Mouse (Mus musculus) ovary, adult 10 weeks (tissue): ENCODE data around the gene Gmeb2. TPM values are rescaled to one million over a fixed set of nuclear protein-coding genes. Genes with fewer than 3 reads are reported as not detected.

Experiments used
- polyA plus RNA-seq: library from polyadenylated mRNA; stranded (reverse); fragments of 350-450 nt; fragmentation: Illumina TruSeq; extraction: RNeasy Lipid Tissue Mini Kit (QIAGEN cat#74804); gene quantifications from one replicate; pipeline ENCODE4 v1.2.3, GENCODE M21; 2014

Gene Gmeb2
- 5.6 TPM for polyA plus RNA-seq

GRCm38 (mm10) chr2:181287958-181288350, at the start of gene Gmeb2:
Gene Gmeb2 (minus strand): TSS chr2:181288035.

GRCm38 (mm10) chr2:181319248-181320102, 31.6 kb upstream of the Gmeb2 start, which contains the start of gene Rtel1:
Gene Rtel1 (plus strand): TSS chr2:181319739.

GRCm38 (mm10) chr2:181314080-181314810, 26.4 kb upstream of the Gmeb2 start, which contains the start of gene Stmn3:
Gene Stmn3 (minus strand): TSS chr2:181314500.

GRCm38 (mm10) chr2:181241602-181242313, 46.1 kb downstream of the Gmeb2 start, which contains the start of gene Helz2:
Gene Helz2 (minus strand): TSS chr2:181242027.

GRCm38 (mm10) chr2:181219538-181220216, 68.2 kb downstream of the Gmeb2 start, which contains the start of gene Fndc11:
Gene Fndc11 (plus strand): TSS chr2:181220013.

GRCm38 (mm10) chr2:181213021-181213445, 74.8 kb downstream of the Gmeb2 start, which contains the start of gene Srms:
Gene Srms (minus strand): TSS chr2:181213185.

GRCm38 (mm10) chr2:181202422-181202821, 85.4 kb downstream of the Gmeb2 start, which contains the start of gene Ptk6:
Gene Ptk6 (minus strand): TSS chr2:181202789.

Other genes starting within 250 kb of the Gmeb2 start
- gene Chrna4, start 244.5 kb downstream of the Gmeb2 start, polyA plus RNA-seq, result 1.3 TPM
- not detected for gene Kcnq2, start 152.7 kb downstream of the Gmeb2 start, polyA plus RNA-seq
- gene Eef1a2, start 131.0 kb downstream of the Gmeb2 start, polyA plus RNA-seq, result not detected
- 7.9 TPM for gene Ppdpf, start 100.8 kb downstream of the Gmeb2 start, polyA plus RNA-seq
- not detected for gene Ptk6, start 85.2 kb downstream of the Gmeb2 start, polyA plus RNA-seq
- gene Srms, start 74.8 kb downstream of the Gmeb2 start, polyA plus RNA-seq, result not detected
- gene Fndc11, start 68.0 kb downstream of the Gmeb2 start, polyA plus RNA-seq, result not detected
- gene Helz2, start 46.0 kb downstream of the Gmeb2 start, polyA plus RNA-seq, result 1.2 TPM
- not detected for gene Stmn3, start 26.5 kb upstream of the Gmeb2 start, polyA plus RNA-seq
- gene Rtel1, start 31.7 kb upstream of the Gmeb2 start, polyA plus RNA-seq, result 7.9 TPM
- gene Zgpat, start 76.9 kb upstream of the Gmeb2 start, polyA plus RNA-seq, result 0.86 TPM
- gene Arfrp1, start 77.4 kb upstream of the Gmeb2 start, polyA plus RNA-seq, result 28.3 TPM
- 0.88 TPM for gene Lime1, start 92.0 kb upstream of the Gmeb2 start, polyA plus RNA-seq
- 11.5 TPM for gene Zbtb46, start 171.4 kb upstream of the Gmeb2 start, polyA plus RNA-seq
- gene Abhd16b, start 205.2 kb upstream of the Gmeb2 start, polyA plus RNA-seq, result not detected
- gene Tpd52l2, start 209.1 kb upstream of the Gmeb2 start, polyA plus RNA-seq, result 69.5 TPM
- 43.8 TPM for gene Dnajc5, start 232.4 kb upstream of the Gmeb2 start, polyA plus RNA-seq